Mouse (Mus musculus) lung, postnatal 0 days (tissue): ENCODE data around the gene Lrrc2. TPM values are rescaled to one million over a fixed set of nuclear protein-coding genes. Genes with fewer than 3 reads are reported as not detected.

Experiments
- ATAC-seq: fragments of 200-750 bp; cut with Nextera tagmentation; 2 replicates; pipeline ENCODE4 v1.8.0; 2017; ENCODE audit warnings: moderate library complexity
- DNase-seq: peaks from one replicate; pipeline ENCODE4 v3.0.0-alpha.2; 2016; ENCODE audit warnings: low spot score
- H3K27ac ChIP-seq: fragments of 300-500 bp; sonication (generic); 2 replicates; pipeline ENCODE4 v1.5.1; 2014; ENCODE audit warnings: antibody characterized with exemption, mild to moderate bottlenecking, low read length, mixed read lengths
- H3K27me3 ChIP-seq: fragments of 300-500 bp; sonication (generic); replicated peaks from 2 replicates; pipeline ENCODE4 v1.6.1; 2014; ENCODE audit warnings: low read length, mixed read lengths; ENCODE audit not compliant: insufficient read depth
- H3K36me3 ChIP-seq: fragments of 300-500 bp; sonication (generic); 2 replicates; pipeline ENCODE4 v1.6.1; 2014; ENCODE audit warnings: low read length, mixed read lengths; ENCODE audit not compliant: insufficient read depth
- H3K4me1 ChIP-seq: fragments of 300-500 bp; sonication (generic); 2 replicates; pipeline ENCODE4 v1.6.1; 2014; ENCODE audit warnings: antibody characterized with exemption, low read depth, low read length, mixed read lengths; ENCODE audit not compliant: insufficient read depth
- H3K4me2 ChIP-seq: fragments of 300-500 bp; sonication (generic); replicated peaks from 2 replicates; pipeline ENCODE4 v1.6.1; 2014; ENCODE audit warnings: low read depth, mild to moderate bottlenecking, low read length, moderate library complexity, mixed read lengths
- H3K4me3 ChIP-seq: fragments of 300-500 bp; sonication (generic); 2 replicates; pipeline ENCODE4 v1.5.1; 2014; ENCODE audit warnings: low read depth, low read length
- H3K9ac ChIP-seq: fragments of 300-500 bp; sonication (generic); replicated peaks from 2 replicates; pipeline ENCODE4 v1.6.1; 2014; ENCODE audit warnings: low read depth, mild to moderate bottlenecking
- H3K9me3 ChIP-seq: fragments of 300-500 bp; sonication (generic); 2 replicates; pipeline ENCODE4 v1.6.1; 2016; ENCODE audit warnings: low read length, mixed read lengths
- CTCF ChIP-seq: IDR thresholded peaks from 2 replicates; pipeline ENCODE4 v1.5.1; 2016; ENCODE audit warnings: antibody characterized with exemption, mild to moderate bottlenecking
- EP300 ChIP-seq: IDR thresholded peaks from 2 replicates; pipeline ENCODE4 v1.6.1; 2016; ENCODE audit warnings: antibody characterized with exemption, mild to moderate bottlenecking, control low read depth
- WGBS: fragments of 180-500 bp; shearing (Covaris S2); extraction: QIAGEN DNeasy Blood & Tissue Kit; methylation state at CpG from one replicate; pipeline ENCODE4 v1.1.7; 2014; 5-methylcytosine and 5-hydroxymethylcytosine counted together
- polyA plus RNA-seq: library from polyadenylated mRNA; unstranded; fragments of >200 nt; fragmentation: Nextera tagmentation; extraction: Ambion mirVana; gene quantifications from 2 replicates; pipeline ENCODE4 v1.2.1, GENCODE M21; 2015

The Lrrc2 gene
- polyA plus RNA-seq, 1 experiment from 2014 or later: 1.6 TPM

- Histone ChIP-seq H3K4me3 (no peak overlapping the region), H3K27ac (no peak overlapping the region), H3K9ac (no peak overlapping the region), H3K27me3 (no peaks in the 10 kb centered on the region), H3K4me1 (no peaks in the 10 kb centered on the region), H3K4me2 (0 out of 2 replicates have a peak overlapping the region, but pooled peaks have one; percentile 27), H3K9me3 (no peaks in the 10 kb centered on the region), H3K36me3 (no peaks in the 10 kb centered on the region)
- TF ChIP-seq EP300: no peak
- TF ChIP-seq CTCF: no peak
- ATAC-seq: no peak
- WGBS: 50% methylated on average over 4 of the region's 4 CpGs
- no peak for DNase-seq
Measured at GRCm38 (mm10) chr9:110989141-110989540, 37.8 kb downstream of the Lrrc2 start.

DNA sequence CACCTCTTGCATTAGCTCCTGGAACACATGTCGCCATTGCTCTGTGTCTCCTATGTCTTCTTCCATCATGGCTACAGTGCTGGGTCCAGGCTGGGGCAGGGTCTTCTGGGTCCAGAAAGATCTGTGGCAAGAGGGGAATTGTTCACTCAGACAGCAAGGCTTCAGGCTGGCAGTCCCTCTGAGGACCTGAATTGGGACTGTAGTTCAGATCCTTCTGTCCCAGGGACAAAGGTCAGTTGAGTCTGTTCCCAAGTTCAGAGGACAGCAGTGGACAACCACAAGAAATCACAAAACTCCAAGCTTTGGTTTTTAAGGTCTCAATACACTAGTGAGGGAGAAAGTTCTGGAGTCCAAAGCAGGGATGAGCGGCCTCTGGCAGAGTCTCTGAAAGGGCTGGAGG lies 38.2 kb downstream of the Lrrc2 start:
- Histone ChIP-seq H3K4me3 (no peak overlapping the region), H3K36me3 (no peaks in the 10 kb centered on the region), H3K4me2 (peak overlapping the region; percentile 27; the same call in 1 of the 2 replicates), H3K9ac (no peak overlapping the region), H3K27me3 (no peaks in the 10 kb centered on the region), H3K4me1 (no peaks in the 10 kb centered on the region), H3K9me3 (no peaks in the 10 kb centered on the region), H3K27ac (peak overlapping the region; percentile 51)
- TF ChIP-seq CTCF (no peak), EP300 (no peak)
- 78% methylated on average over 2 of the region's 2 CpGs for WGBS
- DNase-seq (no peak), ATAC-seq (no peak)

DNA sequence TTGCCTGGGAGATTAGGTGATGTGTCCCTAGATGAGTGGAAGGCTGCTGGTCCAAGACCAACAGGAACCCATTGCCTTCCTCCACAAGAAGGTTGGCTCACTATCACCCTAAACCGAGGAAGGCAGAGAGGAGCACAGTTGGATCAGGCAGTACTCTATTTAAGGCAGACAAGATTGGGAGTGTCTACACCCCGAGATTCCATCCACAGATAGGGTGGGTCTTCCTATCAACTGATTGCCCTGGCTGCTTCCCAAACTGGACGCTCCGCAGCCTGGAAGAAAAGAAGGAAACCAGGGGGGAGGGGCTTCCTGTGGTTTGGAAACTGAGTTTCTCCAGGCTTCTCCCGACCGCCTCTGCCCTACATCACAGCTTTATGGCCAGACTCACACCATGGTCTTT lies 38.9 kb downstream of the Lrrc2 start, which contains the start of gene Rtp3:
Gene Rtp3 (minus strand): TSS at position 380 of the 400 bp plus-strand sequence.
- WGBS: 38% methylated on average over 6 of the region's 6 CpGs
- H3K4me2 ChIP-seq: peak within 1 kb of the TSS; percentile 27; the same call in 1 of the 2 replicates
- no peak within 1 kb of the TSS for H3K9ac ChIP-seq
- TF ChIP-seq EP300 (no peak), CTCF (no peak)
- H3K27me3 ChIP-seq: no peaks in the 10 kb centered on the region
- peak; percentile 18 for DNase-seq
- no peak within 1 kb of the TSS for H3K4me3 ChIP-seq
- peak within 1 kb of the TSS; percentile 51 for H3K27ac ChIP-seq
- no peaks in the 10 kb centered on the region for H3K36me3 ChIP-seq
- ATAC-seq: no peak; the same call in 1 of the 2 replicates
- 0 out of 2 replicates have a peak, but pooled peaks cover 2% of the 10 kb centered on the region for H3K4me1 ChIP-seq
- no peaks in the 10 kb centered on the region for H3K9me3 ChIP-seq

- Histone ChIP-seq H3K4me2 (no peak overlapping the region), H3K27me3 (no peaks in the 10 kb centered on the region), H3K4me1 (0 out of 2 replicates have a peak, but pooled peaks cover 2% of the 10 kb centered on the region), H3K9ac (no peak overlapping the region), H3K4me3 (no peak overlapping the region), H3K36me3 (no peaks in the 10 kb centered on the region), H3K27ac (no peak overlapping the region), H3K9me3 (no peaks in the 10 kb centered on the region)
- DNase-seq (peak; percentile 47), ATAC-seq (no peak)
- TF ChIP-seq EP300 (no peak), CTCF (no peak)
- 11% methylated on average over 3 of the region's 3 CpGs for WGBS
Measured at GRCm38 (mm10) chr9:110993281-110993709, 42.0 kb downstream of the Lrrc2 start.

DNA sequence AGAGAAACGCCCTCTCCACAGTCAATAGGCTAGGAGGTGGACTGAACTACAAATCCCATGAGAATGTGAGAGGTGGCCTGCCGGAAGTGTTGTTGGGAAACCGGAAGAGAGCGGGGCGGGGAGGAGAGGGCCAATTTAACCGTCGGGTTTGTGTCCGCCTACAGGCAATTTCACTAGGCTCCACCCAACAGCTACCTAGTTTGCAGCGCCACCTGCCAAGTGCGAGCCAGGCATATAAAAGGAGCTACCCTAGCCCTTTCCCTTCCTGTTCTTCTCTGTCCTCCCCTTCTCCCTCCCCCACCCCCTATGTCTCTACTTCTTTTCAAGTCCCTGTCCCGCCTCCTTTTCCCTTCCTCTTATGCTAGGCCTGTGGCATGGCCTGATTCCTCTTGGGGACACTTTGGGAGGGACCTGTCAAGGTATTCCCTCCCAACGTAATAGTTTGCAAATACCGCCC lies 43.4 kb downstream of the Lrrc2 start:
- peak overlapping the region; percentile 81 for H3K27ac ChIP-seq
- TF ChIP-seq CTCF (peak; percentile 59), EP300 (no peak)
- H3K36me3 ChIP-seq: no peaks in the 10 kb centered on the region
- H3K4me2 ChIP-seq: peak overlapping the region; percentile 51
- ATAC-seq (peak; percentile 81), DNase-seq (peak; percentile 96)
- H3K9ac ChIP-seq: peak overlapping the region; percentile 34; the same call in 1 of the 2 replicates
- H3K27me3 ChIP-seq: no peaks in the 10 kb centered on the region
- 7% methylated on average over 13 of the region's 13 CpGs for WGBS
- 0 out of 2 replicates have a peak, but pooled peaks cover 5% of the 10 kb centered on the region for H3K4me1 ChIP-seq
- peak overlapping the region; percentile 34 for H3K4me3 ChIP-seq
- no peaks in the 10 kb centered on the region for H3K9me3 ChIP-seq

GRCm38 (mm10) chr9:110997245-110997644 lies 45.9 kb downstream of the Lrrc2 start:
- Histone ChIP-seq H3K27ac (no peak overlapping the region), H3K4me1 (0 out of 2 replicates have a peak, but pooled peaks cover 5% of the 10 kb centered on the region), H3K9ac (no peak overlapping the region), H3K4me2 (no peak overlapping the region), H3K9me3 (no peaks in the 10 kb centered on the region), H3K27me3 (no peaks in the 10 kb centered on the region), H3K36me3 (no peaks in the 10 kb centered on the region), H3K4me3 (no peak overlapping the region)
- ATAC-seq: peak; percentile 40
- peak; percentile 100 for TF ChIP-seq CTCF
- TF ChIP-seq EP300: peak; percentile 40; the same call in 1 of the 2 replicates
- 5% methylated on average over 5 of the region's 5 CpGs for WGBS
- peak; percentile 93 for DNase-seq
